Mouse (Mus musculus) heart, embryonic 14.5 days (tissue): Measurements from ENCODE around the gene Gm28044. TPM values are rescaled to one million over a fixed set of nuclear protein-coding genes. Genes with fewer than 3 reads are reported as not detected.
"Not testable (repeated sequence)": the region's sequence is repeated elsewhere in the genome, so short reads cannot be mapped to it uniquely, and the experiment has no call there.

Experiments
- ATAC-seq: fragments of 200-750 bp; cut with Nextera tagmentation; 2 replicates; pipeline ENCODE4 v1.8.0; 2017; ENCODE audit warnings: low read depth, moderate TSS enrichment; ENCODE audit not compliant: insufficient number of reproducible peaks, insufficient read depth, low FRiP score
- H3K27ac ChIP-seq, 2 experiments: fragments of 200-500 bp in 1 of 2; fragments of 300-500 bp in 1 of 2; sonication (generic) in 1 of 2; replicated peaks in 1 of 2; 2 replicates each; pipeline ENCODE4 v1.5.1; 2012 to 2014; ENCODE audit warnings: low read depth in 2 of 2, low read length in 2 of 2, control low read depth in 1 of 2, mild to moderate bottlenecking in 1 of 2, mixed read lengths in 1 of 2; ENCODE audit not compliant: control insufficient read depth in 1 of 2, insufficient read depth in 1 of 2
- H3K27me3 ChIP-seq: fragments of 300-500 bp; sonication (generic); 2 replicates; pipeline ENCODE4 v1.6.1; 2014; ENCODE audit warnings: mild to moderate bottlenecking, low read length, control low read depth; ENCODE audit not compliant: control insufficient read depth, insufficient read depth
- H3K36me3 ChIP-seq: fragments of 300-500 bp; sonication (generic); 2 replicates; pipeline ENCODE4 v1.6.1; 2014; ENCODE audit warnings: mild to moderate bottlenecking, control low read depth, low read length, mixed read lengths; ENCODE audit not compliant: control insufficient read depth, insufficient read depth
- H3K4me1 ChIP-seq, 2 experiments: fragments of 200-500 bp in 1 of 2; fragments of 300-500 bp in 1 of 2; sonication (generic) in 1 of 2; 2 replicates each; pipeline ENCODE4 v1.6.1; 2012 to 2014; ENCODE audit warnings: low read length in 2 of 2, control low read depth in 1 of 2, mixed read lengths in 1 of 2; ENCODE audit not compliant: control insufficient read depth in 2 of 2, insufficient read depth in 2 of 2
- H3K4me2 ChIP-seq: fragments of 300-500 bp; sonication (generic); 2 replicates; pipeline ENCODE4 v1.6.1; 2014; ENCODE audit warnings: mild to moderate bottlenecking, low read length
- H3K4me3 ChIP-seq, 2 experiments: fragments of 200-500 bp in 1 of 2; fragments of 300-500 bp in 1 of 2; sonication (generic) in 1 of 2; 2 replicates each; pipeline ENCODE4 v1.5.1; 2012 to 2014; ENCODE audit warnings: low read length in 2 of 2, mild to moderate bottlenecking in 2 of 2, control low read depth in 1 of 2, low read depth in 1 of 2, moderate library complexity in 1 of 2; ENCODE audit not compliant: control insufficient read depth in 1 of 2, insufficient read depth in 1 of 2
- H3K9ac ChIP-seq: fragments of 300-500 bp; sonication (generic); 2 replicates; pipeline ENCODE4 v1.6.1; 2014; ENCODE audit warnings: mild to moderate bottlenecking, low read length
- H3K9me3 ChIP-seq: fragments of 300-500 bp; sonication (generic); 2 replicates; pipeline ENCODE4 v1.6.1; 2016; ENCODE audit warnings: low read length, control low read depth; ENCODE audit not compliant: control insufficient read depth
- WGBS: fragments of 180-500 bp; shearing (Covaris S2); extraction: QIAGEN DNeasy Blood & Tissue Kit; methylation state at CpG from one replicate; pipeline ENCODE4 v1.1.7; 2014; 5-methylcytosine and 5-hydroxymethylcytosine counted together
- polyA plus RNA-seq: library from polyadenylated mRNA; unstranded; fragments of >200 nt; fragmentation: Nextera tagmentation; extraction: Ambion mirVana; gene quantifications from 2 replicates; pipeline ENCODE4 v1.2.1, GENCODE M21; 2014

The Gm28044 gene
- 0.89 and 0.97 TPM in 2 replicates for polyA plus RNA-seq

GRCm38 (mm10) chr13:67360131-67360744 lies at the start of gene Gm28044, which contains the start of gene Zfp953:
TSS of gene Gm28044 (minus strand) at chr13:67360536.
TSS of gene Zfp953 (minus strand) at chr13:67360605.
- Histone ChIP-seq H3K4me2 (peak within 1 kb of the TSS; percentile 71), H3K27ac (peak within 1 kb of the TSS; percentile 63 to 67), H3K4me1 (peaks cover 0 to 6% of the 10 kb centered on the region in 2 experiments; a peak in 1 of 4 replicates), H3K27me3 (no peaks in the 10 kb centered on the region), H3K4me3 (peak within 1 kb of the TSS; percentile 71 to 87), H3K36me3 (no peaks in the 10 kb centered on the region), H3K9me3 (no peaks in the 10 kb centered on the region), H3K9ac (peak within 1 kb of the TSS; percentile 80)
- WGBS = under 1% methylated on average over 15 of the region's 15 CpGs
- ATAC-seq = peak; percentile 83

- peak within 1 kb of the TSS; percentile 70 for H3K4me3 ChIP-seq
- peak within 1 kb of the TSS; percentile 62 for H3K4me2 ChIP-seq
- 3% methylated on average over 14 of the region's 16 CpGs for WGBS
- peak; percentile 88 for ATAC-seq
- H3K36me3 ChIP-seq, H3K9me3 ChIP-seq, H3K27me3 ChIP-seq, H3K4me1 ChIP-seq: not testable (repeated sequence)
- peak within 1 kb of the TSS in 1 of 2 experiments; percentile 57; a peak in 1 of 4 replicates for H3K27ac ChIP-seq
- peak within 1 kb of the TSS; percentile 72 for H3K9ac ChIP-seq
These were observed 39.0 kb upstream of the Gm28044 start, which contains the start of gene Zfp429 for GRCm38 (mm10) chr13:67399183-67399903. TSS of gene Zfp429 (minus strand) at chr13:67399819.

GRCm38 (mm10) chr13:67376255-67376654 lies 15.9 kb upstream of the Gm28044 start:
- not testable (repeated sequence) for H3K9me3 ChIP-seq, H3K4me3 ChIP-seq, H3K27me3 ChIP-seq, H3K36me3 ChIP-seq, H3K9ac ChIP-seq, H3K27ac ChIP-seq, ATAC-seq, H3K4me2 ChIP-seq, H3K4me1 ChIP-seq
- 89% methylated on average over 3 of the region's 3 CpGs for WGBS

- H3K9me3 ChIP-seq, H3K4me1 ChIP-seq, H3K27ac ChIP-seq, H3K36me3 ChIP-seq, H3K27me3 ChIP-seq: not testable (repeated sequence)
- WGBS = 12% methylated on average over 13 of the region's 15 CpGs
- peak within 1 kb of the TSS; percentile 64 for H3K4me2 ChIP-seq
- peak within 1 kb of the TSS; percentile 52 to 84 for H3K4me3 ChIP-seq
- H3K9ac ChIP-seq = peak within 1 kb of the TSS; percentile 60
- ATAC-seq = peak; percentile 82
These were observed 14.9 kb upstream of the Gm28044 start, which contains the start of the genes Gm28041 and Zfp456 for GRCm38 (mm10) chr13:67375050-67375911. TSS of gene Gm28041 (minus strand) at chr13:67375733. TSS of gene Zfp456 (minus strand) at chr13:67375810.

GRCm38 (mm10) chr13:67351854-67352253 lies 8.5 kb downstream of the Gm28044 start:
- H3K9me3 ChIP-seq = no peaks in the 10 kb centered on the region
- H3K9ac ChIP-seq = no peak overlapping the region
- H3K4me2 ChIP-seq = no peak overlapping the region
- H3K4me3 ChIP-seq = no peak overlapping the region
- ATAC-seq = no peak
- no peaks in the 10 kb centered on the region for H3K27me3 ChIP-seq
- H3K4me1 ChIP-seq = no peaks in the 10 kb centered on the region
- H3K36me3 ChIP-seq = no peaks in the 10 kb centered on the region
- no peak overlapping the region for H3K27ac ChIP-seq

GRCm38 (mm10) chr13:67343422-67343821 lies 16.9 kb downstream of the Gm28044 start:
- no peak overlapping the region for H3K9ac ChIP-seq
- no peak for ATAC-seq
- H3K9me3 ChIP-seq = no peaks in the 10 kb centered on the region
- WGBS = 77% methylated on average over 2 of the region's 2 CpGs
- H3K36me3 ChIP-seq = peaks cover 33% of the 10 kb centered on the region
- H3K27me3 ChIP-seq = no peaks in the 10 kb centered on the region
- H3K4me1 ChIP-seq = no peaks in the 10 kb centered on the region
- H3K4me2 ChIP-seq = no peak overlapping the region
- no peak overlapping the region for H3K27ac ChIP-seq
- H3K4me3 ChIP-seq = no peak overlapping the region

GRCm38 (mm10) chr13:67332877-67333276 lies 27.5 kb downstream of the Gm28044 start:
- H3K36me3 ChIP-seq = no peaks in the 10 kb centered on the region
- no peaks in the 10 kb centered on the region for H3K27me3 ChIP-seq
- H3K4me2 ChIP-seq = peak overlapping the region; percentile 68
- H3K4me1 ChIP-seq = 0 out of 4 replicates have a peak, but pooled peaks cover 0 to 8% of the 10 kb centered on the region in 2 experiments
- peak overlapping the region; percentile 75 for H3K9ac ChIP-seq
- no peaks in the 10 kb centered on the region for H3K9me3 ChIP-seq
- WGBS = 71% methylated on average over 1 of the region's 1 CpGs
- ATAC-seq = no peak
- H3K4me3 ChIP-seq = peak overlapping the region; percentile 58 to 59
- H3K27ac ChIP-seq = peak overlapping the region in 1 of 2 experiments; percentile 66; a peak in 1 of 4 replicates
